Comparison of ENCODE assay signal across 8 mouse cellular contexts in the genomic region with DNA sequence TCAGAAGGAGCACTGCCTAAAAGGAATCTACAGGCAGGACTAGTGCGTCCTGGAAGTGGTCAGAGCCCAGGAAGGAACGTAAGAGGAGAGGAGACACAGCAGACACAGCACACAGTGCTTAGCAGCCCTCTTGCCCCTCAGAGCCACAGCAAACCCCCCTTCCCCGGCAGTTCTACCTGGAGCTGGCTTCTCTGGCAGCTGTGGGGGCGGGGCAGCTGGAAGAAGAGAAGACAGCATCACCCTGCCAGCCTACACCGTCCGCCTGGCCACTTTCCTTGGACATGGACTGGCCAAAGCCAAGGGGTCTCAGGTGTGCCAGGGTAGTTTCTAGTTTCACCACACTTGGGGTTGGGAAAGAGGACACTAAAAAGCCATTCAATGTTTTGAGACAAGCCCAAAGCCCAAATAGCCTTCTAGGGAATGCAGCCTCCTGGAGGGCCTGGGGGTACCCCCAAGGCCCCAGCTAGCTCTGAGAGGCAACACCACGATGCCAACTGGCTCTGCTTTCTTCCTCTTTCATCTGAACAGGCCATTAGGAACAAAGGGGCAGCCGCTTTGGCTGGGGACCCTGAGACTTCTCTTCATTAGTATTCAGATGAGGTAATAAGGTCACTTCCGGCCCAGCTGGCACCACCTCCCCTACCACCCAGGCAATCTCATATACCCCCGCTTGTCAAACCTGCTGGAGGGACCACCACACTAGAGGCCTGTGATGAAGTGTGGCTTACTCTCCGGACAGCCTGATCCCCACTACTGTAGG. TPM values are rescaled to one million over a fixed set of nuclear protein-coding genes. Genes with fewer than 3 reads are reported as not detected.
DNase-seq lines count a peak whose midpoint lies in the region; ATAC-seq and TF ChIP-seq lines count a peak whose summit lies in the region.
"Had no signal": no experiment of that assay in that cellular context is flagged by ENCODE, and none has a peak within 500 bp of the region (broad histone marks: within the 10 kb centered on the region; RNA-seq: fewer than 3 reads in every experiment).

No protein-coding gene starts in this region.

- peak; percentile 8; the same call in 1 of the 2 replicates for ATAC-seq in hindbrain, embryonic 11.5 days (ENCODE audit: low FRiP score)
- peak; percentile 10; the same call in 1 of the 2 replicates for ATAC-seq in midbrain, embryonic 13.5 days

- DNase-seq in brain, embryonic 14.5 days (ENCODE audit: low read depth): peak; percentile 75
- peak; percentile 15 for DNase-seq in cerebellum, adult 8-10 months
- DNase-seq in hindbrain, embryonic 11.5 days (ENCODE audit: low spot score): peak; percentile 47
- DNase-seq in spleen, postnatal 4 days (ENCODE audit: low spot score in 2 of 2): no peak
- no peak for DNase-seq in layer of hippocampus, adult 9-11 months
- no peak for DNase-seq in embryo, embryonic 11 days

- H3K4me3 ChIP-seq in hindbrain, embryonic 11.5 days (ENCODE audit: low read depth, low read length): no peak overlapping the region
- no peak overlapping the region for H3K4me3 ChIP-seq in midbrain, embryonic 13.5 days (replicated peaks)

- TF ChIP-seq POLR2A in brain, embryonic 14.5 days (IDR thresholded peaks at IDR 0.05; ENCODE audit: borderline replicate concordance, extremely low read depth, insufficient read depth, insufficient read length, poor library complexity, severe bottlenecking): no peak

- peaks cover 39% of the 10 kb centered on the region for H3K4me1 ChIP-seq in hindbrain, embryonic 11.5 days (replicated peaks; ENCODE audit: control insufficient read depth, insufficient read depth, low read length)
- peaks cover 94% of the 10 kb centered on the region for H3K4me1 ChIP-seq in midbrain, embryonic 13.5 days (replicated peaks)

- no peaks in the 10 kb centered on the region for H3K9me3 ChIP-seq in hindbrain, embryonic 11.5 days (ENCODE audit: control insufficient read depth, low read length)
- H3K9me3 ChIP-seq in midbrain, embryonic 13.5 days: no peaks in the 10 kb centered on the region

- 68% methylated on average over 11 of the region's 11 CpGs for WGBS in hindbrain, embryonic 11.5 days
- WGBS in midbrain, embryonic 13.5 days: 48% methylated on average over 11 of the region's 11 CpGs

- peak overlapping the region; percentile 73 for H3K27ac ChIP-seq in hindbrain, embryonic 11.5 days (ENCODE audit: low read depth, low read length)
- H3K27ac ChIP-seq in midbrain, embryonic 13.5 days: peak overlapping the region; percentile 83
- H3K27ac ChIP-seq: macrophage had no signal

- peak overlapping the region; percentile 31; the same call in 1 of the 2 replicates for H3K9ac ChIP-seq in hindbrain, embryonic 11.5 days (ENCODE audit: low read depth, low read length)
- H3K9ac ChIP-seq in midbrain, embryonic 13.5 days (replicated peaks): peak overlapping the region; percentile 32

- no peak overlapping the region for H3K4me2 ChIP-seq in hindbrain, embryonic 11.5 days (replicated peaks; ENCODE audit: low read depth, low read length)
- H3K4me2 ChIP-seq in midbrain, embryonic 13.5 days (replicated peaks): 0 out of 2 replicates have a peak overlapping the region, but pooled peaks have one; percentile 9

- H3K27me3 ChIP-seq in hindbrain, embryonic 11.5 days (ENCODE audit: control insufficient read depth, insufficient read depth, low read length): no peaks in the 10 kb centered on the region
- no peaks in the 10 kb centered on the region for H3K27me3 ChIP-seq in midbrain, embryonic 13.5 days

- TF ChIP-seq CTCF in brain, embryonic 14.5 days (IDR thresholded peaks at IDR 0.05; ENCODE audit: borderline replicate concordance, extremely low read depth, insufficient read depth, insufficient read length): no peak

- no peaks in the 10 kb centered on the region for H3K36me3 ChIP-seq in hindbrain, embryonic 11.5 days (ENCODE audit: control insufficient read depth, insufficient read depth, low read length)
- no peaks in the 10 kb centered on the region for H3K36me3 ChIP-seq in midbrain, embryonic 13.5 days

RNA-seq across cellular contexts. Expression of a gene that starts 37.4 kb away (rescaled TPM):
- polyA plus RNA-seq in brain, embryonic 14.5 days (2012; rRNA removed): 28.2 and 41.3 TPM in 2 replicates
- 8.6 and 10.6 TPM in 2 replicates for polyA plus RNA-seq in hindbrain, embryonic 11.5 days (2014; fragmentation: Nextera tagmentation; extraction: Ambion mirVana)
- polyA plus RNA-seq in midbrain, embryonic 13.5 days (2015; fragmentation: Nextera tagmentation; extraction: Ambion mirVana): 4.4 and 4.7 TPM in 2 replicates

RNA-seq across cellular contexts. Expression of a gene that starts 37.7 kb away (rescaled TPM):
- 65.5 and 72.6 TPM in 2 replicates for polyA plus RNA-seq in brain, embryonic 14.5 days (2012; rRNA removed)
- polyA plus RNA-seq in hindbrain, embryonic 11.5 days (2014; fragmentation: Nextera tagmentation; extraction: Ambion mirVana): 90.7 and 92.1 TPM in 2 replicates
- 93.6 and 96.6 TPM in 2 replicates for polyA plus RNA-seq in midbrain, embryonic 13.5 days (2015; fragmentation: Nextera tagmentation; extraction: Ambion mirVana)

RNA-seq across cellular contexts. Expression of a gene that starts 58.4 kb away (rescaled TPM):
- polyA plus RNA-seq in brain, embryonic 14.5 days (2012; rRNA removed): 34.0 and 48.9 TPM in 2 replicates
- polyA plus RNA-seq in hindbrain, embryonic 11.5 days (2014; fragmentation: Nextera tagmentation; extraction: Ambion mirVana): 17.2 and 17.8 TPM in 2 replicates
- polyA plus RNA-seq in midbrain, embryonic 13.5 days (2015; fragmentation: Nextera tagmentation; extraction: Ambion mirVana): 19.5 and 21.5 TPM in 2 replicates

Comparison
In these comparisons a context has a peak if more than half of its experiments do, and no peak if none do; other contexts are left out.
1. DNase-seq: peak in brain, embryonic 14.5 days (single experiment), cerebellum, adult 8-10 months (single experiment) and hindbrain, embryonic 11.5 days (single experiment); none in spleen, postnatal 4 days (0 of 2), layer of hippocampus, adult 9-11 months (single experiment) and embryo, embryonic 11 days (single experiment).